Mouse (Mus musculus) erythroblast, embryonic 14.5 days (primary cell): ENCODE data around the gene Cdk14.

Experiments used
- GATA1 ChIP-seq: IDR thresholded peaks from 2 replicates; pipeline ENCODE4 v1.6.1; 2012; ENCODE audit warnings: low read length, inconsistent platforms, mixed read lengths
- TAL1 ChIP-seq: IDR thresholded peaks from 3 replicates; pipeline ENCODE4 v1.6.1; 2012; ENCODE audit warnings: low read length, inconsistent platforms, mixed read lengths

DNA sequence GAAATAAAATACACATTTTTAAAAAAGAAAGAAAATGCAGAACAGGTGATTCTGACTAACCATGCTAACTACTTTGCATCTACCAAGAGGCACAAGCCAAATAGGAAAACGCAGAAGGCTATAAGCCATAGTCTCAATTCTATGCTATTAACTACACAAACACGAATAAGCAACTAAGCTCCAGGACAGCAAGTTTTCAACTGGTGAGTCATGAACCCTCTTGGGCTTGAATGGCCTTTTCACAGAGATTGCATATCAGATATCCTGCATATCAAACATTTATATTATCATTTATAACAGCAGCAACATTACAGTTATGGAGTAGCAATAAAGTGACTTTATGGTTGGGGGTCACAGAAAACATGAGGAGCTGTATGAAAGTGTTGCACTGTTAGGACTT, 256.3 kb downstream of the Cdk14 start:
- TF ChIP-seq GATA1 = no peak
- TF ChIP-seq TAL1 = no peak
